In genomic region chr2:84022905-84023304, GRCm38 (mm10) we compare ENCODE assay signal across 9 mouse cellular contexts. TPM values are rescaled to one million over a fixed set of nuclear protein-coding genes. Genes with fewer than 3 reads are reported as not detected.
DNase-seq lines count a peak whose midpoint lies in the region; ATAC-seq and TF ChIP-seq lines count a peak whose summit lies in the region.
"Had no signal": no experiment of that assay in that cellular context is flagged by ENCODE, and none has a peak within 500 bp of the region (broad histone marks: within the 10 kb centered on the region; RNA-seq: fewer than 3 reads in every experiment).

No protein-coding gene starts in this region.

- WGBS in stomach, postnatal 0 days = 66% methylated on average over 2 of the region's 2 CpGs
- WGBS in forebrain, embryonic 13.5 days = 96% methylated on average over 2 of the region's 2 CpGs

- H3K4me2 ChIP-seq in stomach, postnatal 0 days (replicated peaks; ENCODE audit: low read depth) = no peak overlapping the region
- H3K4me2 ChIP-seq in forebrain, embryonic 13.5 days = no peak overlapping the region

- TF ChIP-seq EP300 in stomach, postnatal 0 days (optimal IDR thresholded peaks at IDR 0.05) = no peak

- no peak overlapping the region for H3K4me3 ChIP-seq in gastrocnemius, adult 2 months
- H3K4me3 ChIP-seq in stomach, postnatal 0 days (ENCODE audit: low read depth, low read length) = no peak overlapping the region
- H3K4me3 ChIP-seq in forebrain, embryonic 13.5 days = no peak overlapping the region

- DNase-seq in layer of hippocampus, adult 9-11 months = peak; percentile 22
- no peak for DNase-seq in layer of hippocampus, postnatal 25 days (ENCODE audit: extremely low spot score in 1 of 2, low spot score in 1 of 2)
- peak; percentile 57 for DNase-seq in gastrocnemius, adult 2 months
- peak; percentile 35 to 51 for DNase-seq in heart, postnatal 36 days
- no peak for DNase-seq in stomach, postnatal 0 days (ENCODE audit: low spot score)
- no peak for DNase-seq in cerebellum, adult 18-20 months

- H3K36me3 ChIP-seq in stomach, postnatal 0 days (ENCODE audit: control insufficient read depth, insufficient read depth, low read length) = no peaks in the 10 kb centered on the region
- H3K36me3 ChIP-seq in forebrain, embryonic 13.5 days (ENCODE audit: poor library complexity, severe bottlenecking) = no peaks in the 10 kb centered on the region

- H3K27me3 ChIP-seq in stomach, postnatal 0 days (ENCODE audit: control insufficient read depth, insufficient read depth, low read length) = no peaks in the 10 kb centered on the region
- no peaks in the 10 kb centered on the region for H3K27me3 ChIP-seq in forebrain, embryonic 13.5 days

- no peak overlapping the region for H3K9ac ChIP-seq in stomach, postnatal 0 days (ENCODE audit: low read length)
- no peak overlapping the region for H3K9ac ChIP-seq in forebrain, embryonic 13.5 days

- H3K9me3 ChIP-seq in stomach, postnatal 0 days (ENCODE audit: control insufficient read depth, low read length) = no peaks in the 10 kb centered on the region
- no peaks in the 10 kb centered on the region for H3K9me3 ChIP-seq in forebrain, embryonic 13.5 days (replicated peaks)

- no peaks in the 10 kb centered on the region for H3K4me1 ChIP-seq in stomach, postnatal 0 days (replicated peaks; ENCODE audit: control insufficient read depth, insufficient read depth)
- H3K4me1 ChIP-seq in forebrain, embryonic 13.5 days = no peaks in the 10 kb centered on the region; the same call in 1 of the 2 replicates

- peak; percentile 65; the same call in 1 of the 2 replicates for ATAC-seq in stomach, postnatal 0 days (ENCODE audit: low FRiP score, low TSS enrichment)
- ATAC-seq in forebrain, embryonic 13.5 days = no peak

- H3K27ac ChIP-seq in gastrocnemius, adult 2 months = peak overlapping the region; percentile 74
- no peak overlapping the region for H3K27ac ChIP-seq in stomach, postnatal 0 days (replicated peaks)
- no peak overlapping the region for H3K27ac ChIP-seq in forebrain, embryonic 13.5 days

- intact Hi-C loops in gastrocnemius, adult 2 months (cut with DNase I) = no loop called here
- intact Hi-C loops in heart, postnatal 36 days (cut with DNase I) = no loop called here

- TF ChIP-seq CTCF in gastrocnemius, adult 2 months (IDR thresholded peaks at IDR 0.05) = no peak
- TF ChIP-seq CTCF in stomach, postnatal 0 days (IDR thresholded peaks at IDR 0.05; ENCODE audit: low read depth) = no peak

RNA-seq across cellular contexts. Expression of gene Gm13691, which starts 32.6 kb away (rescaled TPM):
- 1 to 10 TPM; 1.6 to 1.7 TPM for total RNA-seq in layer of hippocampus, postnatal 25 days (2021)
- under 1 TPM; 0.69 to 0.95 TPM for total RNA-seq in gastrocnemius, adult 2 months (2021)
- total RNA-seq in heart, postnatal 36 days (2021) = 1 to 10 TPM in 1 of 2 experiments, under 1 TPM in 1; 0.76 to 1.1 TPM
- not detected in 2 replicates for polyA plus RNA-seq in stomach, postnatal 0 days (2015; fragmentation: Nextera tagmentation; extraction: Ambion mirVana)
- not detected in 2 replicates for polyA plus RNA-seq in forebrain, embryonic 13.5 days (2015; fragmentation: Nextera tagmentation; extraction: Ambion mirVana)
- polyA plus RNA-seq: large intestine, adult 2 months had no signal

RNA-seq across cellular contexts. Expression of gene Gm13697, which starts 38.4 kb away (rescaled TPM):
- total RNA-seq in layer of hippocampus, postnatal 25 days (2021) = 1 to 10 TPM; 1.6 to 1.7 TPM
- under 1 TPM; 0.69 to 0.95 TPM for total RNA-seq in gastrocnemius, adult 2 months (2021)
- 1 to 10 TPM in 1 of 2 experiments, under 1 TPM in 1; 0.76 to 1.1 TPM for total RNA-seq in heart, postnatal 36 days (2021)
- polyA plus RNA-seq in stomach, postnatal 0 days (2015; fragmentation: Nextera tagmentation; extraction: Ambion mirVana) = not detected in 2 replicates
- not detected in 2 replicates for polyA plus RNA-seq in forebrain, embryonic 13.5 days (2015; fragmentation: Nextera tagmentation; extraction: Ambion mirVana)
- polyA plus RNA-seq: large intestine, adult 2 months had no signal

RNA-seq across cellular contexts. Expression of gene Gm13694, which starts 44.2 kb away (rescaled TPM):
- total RNA-seq in layer of hippocampus, postnatal 25 days (2021) = 1 to 10 TPM; 1.6 to 1.7 TPM
- under 1 TPM; 0.69 to 0.95 TPM for total RNA-seq in gastrocnemius, adult 2 months (2021)
- 1 to 10 TPM in 1 of 2 experiments, under 1 TPM in 1; 0.76 to 1.1 TPM for total RNA-seq in heart, postnatal 36 days (2021)
- polyA plus RNA-seq in stomach, postnatal 0 days (2015; fragmentation: Nextera tagmentation; extraction: Ambion mirVana) = not detected in 2 replicates
- polyA plus RNA-seq in forebrain, embryonic 13.5 days (2015; fragmentation: Nextera tagmentation; extraction: Ambion mirVana) = not detected in 2 replicates
- polyA plus RNA-seq: large intestine, adult 2 months had no signal

RNA-seq across cellular contexts. Expression of gene Gm13696, which starts 50.0 kb away (rescaled TPM):
- 1 to 10 TPM; 1.6 to 1.7 TPM for total RNA-seq in layer of hippocampus, postnatal 25 days (2021)
- total RNA-seq in gastrocnemius, adult 2 months (2021) = under 1 TPM; 0.69 to 0.95 TPM
- 1 to 10 TPM in 1 of 2 experiments, under 1 TPM in 1; 0.76 to 1.1 TPM for total RNA-seq in heart, postnatal 36 days (2021)
- not detected in 2 replicates for polyA plus RNA-seq in stomach, postnatal 0 days (2015; fragmentation: Nextera tagmentation; extraction: Ambion mirVana)
- not detected in 2 replicates for polyA plus RNA-seq in forebrain, embryonic 13.5 days (2015; fragmentation: Nextera tagmentation; extraction: Ambion mirVana)
- polyA plus RNA-seq: large intestine, adult 2 months had no signal

RNA-seq across cellular contexts. Expression of gene Gm13695, which starts 55.8 kb away (rescaled TPM):
- total RNA-seq in layer of hippocampus, postnatal 25 days (2021) = not detected
- total RNA-seq in gastrocnemius, adult 2 months (2021) = under 1 TPM in 1 of 2 experiments, not detected in 1; 0.69 TPM
- under 1 TPM in 1 of 2 experiments, not detected in 1; 0.76 TPM for total RNA-seq in heart, postnatal 36 days (2021)
- not detected in 2 replicates for polyA plus RNA-seq in stomach, postnatal 0 days (2015; fragmentation: Nextera tagmentation; extraction: Ambion mirVana)
- polyA plus RNA-seq in forebrain, embryonic 13.5 days (2015; fragmentation: Nextera tagmentation; extraction: Ambion mirVana) = not detected in 2 replicates
- total RNA-seq: gastrocnemius, postnatal 4 days had no signal
- polyA plus RNA-seq: large intestine, adult 2 months had no signal

Comparison
In these comparisons a context has a peak if more than half of its experiments do, and no peak if none do; other contexts are left out.
1. DNase-seq: peak in layer of hippocampus, adult 9-11 months (single experiment), gastrocnemius, adult 2 months (single experiment) and heart, postnatal 36 days (2 of 2); none in layer of hippocampus, postnatal 25 days (0 of 2), stomach, postnatal 0 days (single experiment) and cerebellum, adult 18-20 months (0 of 2).